In genomic region chr11:95120633-95121020, GRCm38 (mm10) we compare ENCODE assay signal across 12 mouse cellular contexts. TPM values are rescaled to one million over a fixed set of nuclear protein-coding genes. Genes with fewer than 3 reads are reported as not detected.
DNase-seq lines count a peak whose midpoint lies in the region; ATAC-seq lines count a peak whose summit lies in the region.
"Had no signal": no experiment of that assay in that cellular context is flagged by ENCODE, and none has a peak within 500 bp of the region (broad histone marks: within the 10 kb centered on the region; RNA-seq: fewer than 3 reads in every experiment).

No protein-coding gene starts in this region.

- 2% methylated on average over 21 of the region's 21 CpGs for WGBS in heart, embryonic 13.5 days
- WGBS in hindbrain, embryonic 12.5 days: under 1% methylated on average over 21 of the region's 21 CpGs
- under 1% methylated on average over 21 of the region's 21 CpGs for WGBS in midbrain, embryonic 13.5 days

- H3K27ac ChIP-seq in heart, embryonic 13.5 days (replicated peaks): no peak overlapping the region
- H3K27ac ChIP-seq in hindbrain, embryonic 12.5 days: no peak overlapping the region
- H3K27ac ChIP-seq in midbrain, embryonic 13.5 days: no peak overlapping the region
- H3K27ac ChIP-seq: layer of hippocampus, adult 2 months had no signal

- H3K27me3 ChIP-seq in heart, embryonic 13.5 days (replicated peaks): peaks cover 87% of the 10 kb centered on the region
- peaks cover 84% of the 10 kb centered on the region for H3K27me3 ChIP-seq in hindbrain, embryonic 12.5 days
- peaks cover 86% of the 10 kb centered on the region for H3K27me3 ChIP-seq in midbrain, embryonic 13.5 days

- H3K9ac ChIP-seq in heart, embryonic 13.5 days: peak overlapping the region; percentile 73
- 0 out of 2 replicates have a peak overlapping the region, but pooled peaks have one; percentile 44 for H3K9ac ChIP-seq in hindbrain, embryonic 12.5 days
- H3K9ac ChIP-seq in midbrain, embryonic 13.5 days (replicated peaks): peak overlapping the region; percentile 21; the same call in 1 of the 2 replicates

- no peak for ATAC-seq in heart, embryonic 13.5 days (ENCODE audit: extremely low read depth, insufficient number of reproducible peaks, low FRiP score, low TSS enrichment)
- no peak for ATAC-seq in hindbrain, embryonic 12.5 days (ENCODE audit: low FRiP score)
- no peak for ATAC-seq in midbrain, embryonic 13.5 days
- no peak for ATAC-seq in megakaryocyte, adult 5-6 weeks (ENCODE audit: poor library complexity, severe bottlenecking)
- no peak for ATAC-seq in activated CD4-positive, CD25-positive, alpha-beta regulatory T cell, adult 4 months

- no peak for DNase-seq in heart, adult 11 months
- peak; percentile 56 for DNase-seq in ZHBTc4 (ENCODE audit: low read depth, low spot score)
- no peak for DNase-seq in ovary, postnatal 14 days (ENCODE audit: low spot score)
- DNase-seq: cerebellum, adult 11-12 months had no signal

- H3K4me2 ChIP-seq in heart, embryonic 13.5 days: peak overlapping the region; percentile 80
- H3K4me2 ChIP-seq in hindbrain, embryonic 12.5 days (replicated peaks): peak overlapping the region; percentile 73
- peak overlapping the region; percentile 62 for H3K4me2 ChIP-seq in midbrain, embryonic 13.5 days (replicated peaks)

- H3K4me1 ChIP-seq in heart, embryonic 13.5 days: peaks cover 25% of the 10 kb centered on the region
- peaks cover 21% of the 10 kb centered on the region for H3K4me1 ChIP-seq in hindbrain, embryonic 12.5 days
- peaks cover 28% of the 10 kb centered on the region for H3K4me1 ChIP-seq in midbrain, embryonic 13.5 days (replicated peaks)

- H3K4me3 ChIP-seq in heart, embryonic 13.5 days: peak overlapping the region; percentile 53
- H3K4me3 ChIP-seq in hindbrain, embryonic 12.5 days: peak overlapping the region; percentile 41
- H3K4me3 ChIP-seq in midbrain, embryonic 13.5 days (replicated peaks): peak overlapping the region; percentile 42
- H3K4me3 ChIP-seq: layer of hippocampus, adult 2 months had no signal

- H3K9me3 ChIP-seq in heart, embryonic 13.5 days: no peaks in the 10 kb centered on the region
- no peaks in the 10 kb centered on the region for H3K9me3 ChIP-seq in hindbrain, embryonic 12.5 days (replicated peaks)
- H3K9me3 ChIP-seq in midbrain, embryonic 13.5 days: no peaks in the 10 kb centered on the region

- H3K36me3 ChIP-seq in heart, embryonic 13.5 days: no peaks in the 10 kb centered on the region
- no peaks in the 10 kb centered on the region for H3K36me3 ChIP-seq in hindbrain, embryonic 12.5 days
- H3K36me3 ChIP-seq in midbrain, embryonic 13.5 days: no peaks in the 10 kb centered on the region

RNA-seq across cellular contexts. Expression of gene Dlx3, which starts 0.7 kb away (rescaled TPM):
- polyA plus RNA-seq in heart, embryonic 13.5 days (2015; fragmentation: Nextera tagmentation; extraction: Ambion mirVana): 0.17 TPM in 1 of 2 replicates, not detected in the other
- polyA plus RNA-seq in hindbrain, embryonic 12.5 days (2016; fragmentation: Nextera tagmentation; extraction: Ambion mirVana): 4.7 and 7.3 TPM in 2 replicates
- 0.27 and 0.30 TPM in 2 replicates for polyA plus RNA-seq in midbrain, embryonic 13.5 days (2015; fragmentation: Nextera tagmentation; extraction: Ambion mirVana)
- 0.04 TPM in 1 of 2 replicates, not detected in the other for total RNA-seq in megakaryocyte, adult 5-6 weeks (2015)
- not detected in 2 replicates for total RNA-seq in megakaryocyte, adult 5-6 weeks (2017)
- polyA plus RNA-seq in activated CD4-positive, CD25-positive, alpha-beta regulatory T cell, adult 4 months (2017; shearing (Covaris generic)): not detected
- total RNA-seq: layer of hippocampus, adult 2 months; megakaryocyte progenitor cell, adult 5-6 weeks had no signal

RNA-seq across cellular contexts. Expression of gene Dlx4, which starts 25.4 kb away (rescaled TPM):
- 0.06 and 0.08 TPM in 2 replicates for polyA plus RNA-seq in heart, embryonic 13.5 days (2015; fragmentation: Nextera tagmentation; extraction: Ambion mirVana)
- 0.21 and 1.2 TPM in 2 replicates for polyA plus RNA-seq in hindbrain, embryonic 12.5 days (2016; fragmentation: Nextera tagmentation; extraction: Ambion mirVana)
- not detected in 2 replicates for polyA plus RNA-seq in midbrain, embryonic 13.5 days (2015; fragmentation: Nextera tagmentation; extraction: Ambion mirVana)
- not detected in 2 replicates for total RNA-seq in megakaryocyte, adult 5-6 weeks (2015)
- not detected in 2 replicates for total RNA-seq in megakaryocyte, adult 5-6 weeks (2017)
- polyA plus RNA-seq in activated CD4-positive, CD25-positive, alpha-beta regulatory T cell, adult 4 months (2017; shearing (Covaris generic)): not detected
- total RNA-seq: layer of hippocampus, adult 2 months; megakaryocyte progenitor cell, adult 5-6 weeks had no signal
- polyA plus RNA-seq: small intestine, adult 2 months had no signal

RNA-seq across cellular contexts. Expression of gene Itga3, which starts 44.0 kb away (rescaled TPM):
- 10.2 and 12.2 TPM in 2 replicates for polyA plus RNA-seq in heart, embryonic 13.5 days (2015; fragmentation: Nextera tagmentation; extraction: Ambion mirVana)
- polyA plus RNA-seq in hindbrain, embryonic 12.5 days (2016; fragmentation: Nextera tagmentation; extraction: Ambion mirVana): 8.0 and 9.0 TPM in 2 replicates
- polyA plus RNA-seq in midbrain, embryonic 13.5 days (2015; fragmentation: Nextera tagmentation; extraction: Ambion mirVana): 6.6 and 8.8 TPM in 2 replicates
- 0.09 TPM in 1 of 2 replicates, not detected in the other for total RNA-seq in megakaryocyte, adult 5-6 weeks (2015)
- 0.24 TPM in 1 of 2 replicates, not detected in the other for total RNA-seq in megakaryocyte, adult 5-6 weeks (2017)
- under 1 TPM; 0.56 to 0.64 TPM for polyA plus RNA-seq in activated CD4-positive, CD25-positive, alpha-beta regulatory T cell, adult 4 months (2017; shearing (Covaris generic))
- total RNA-seq: megakaryocyte progenitor cell, adult 5-6 weeks had no signal

Comparison
In these comparisons a context has a peak if more than half of its experiments do, and no peak if none do; other contexts are left out.
1. H3K9ac ChIP-seq: peak in every context shown above with its lines; median percentile 73 in heart, embryonic 13.5 days; 44 in hindbrain, embryonic 12.5 days; 21 in midbrain, embryonic 13.5 days.